Mouse (Mus musculus): Measurements from ENCODE around the gene Akap2.

Gene Akap2

GRCm38 (mm10) chr4:57866990-57867389 lies 149.5 kb downstream of the Akap2 start:
- no peak for TF ChIP-seq GATA4 (IDR thresholded peaks at IDR 0.05; ENCODE audit: insufficient replicate concordance, low read length)

- no peak for TF ChIP-seq GATA4 (IDR thresholded peaks at IDR 0.05; ENCODE audit: insufficient replicate concordance, low read length)
These were observed 150.0 kb downstream of the Akap2 start for GRCm38 (mm10) chr4:57867454-57867853.

DNA sequence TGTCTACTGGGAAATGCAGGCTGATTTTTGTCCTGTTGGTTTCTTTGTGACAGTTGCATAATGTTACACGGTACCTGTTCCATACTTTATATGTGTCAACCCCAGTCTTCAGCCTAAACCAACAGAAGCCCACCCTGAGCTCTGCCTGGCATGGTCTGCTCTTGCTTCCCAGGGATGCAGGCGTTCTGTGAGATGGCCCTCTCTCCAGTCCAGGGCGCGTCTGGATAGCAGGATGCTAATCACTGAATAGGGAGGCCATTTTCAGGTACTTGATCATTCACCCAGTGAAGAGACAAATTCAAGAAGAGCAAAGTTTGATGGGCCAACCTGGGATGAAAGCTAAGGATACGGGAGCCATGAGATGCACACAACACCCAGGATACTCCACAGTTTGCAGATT lies 161.7 kb downstream of the Akap2 start:
- TF ChIP-seq GATA4 (IDR thresholded peaks at IDR 0.05; ENCODE audit: insufficient replicate concordance, low read length): no peak

GRCm38 (mm10) chr4:57879804-57880357 lies 162.4 kb downstream of the Akap2 start:
- no peak for TF ChIP-seq GATA4 (IDR thresholded peaks at IDR 0.05; ENCODE audit: insufficient replicate concordance, low read length)

- no peak for TF ChIP-seq GATA4 (IDR thresholded peaks at IDR 0.05; ENCODE audit: insufficient replicate concordance, low read length)
These were observed 166.3 kb downstream of the Akap2 start for GRCm38 (mm10) chr4:57883520-57884421.

DNA sequence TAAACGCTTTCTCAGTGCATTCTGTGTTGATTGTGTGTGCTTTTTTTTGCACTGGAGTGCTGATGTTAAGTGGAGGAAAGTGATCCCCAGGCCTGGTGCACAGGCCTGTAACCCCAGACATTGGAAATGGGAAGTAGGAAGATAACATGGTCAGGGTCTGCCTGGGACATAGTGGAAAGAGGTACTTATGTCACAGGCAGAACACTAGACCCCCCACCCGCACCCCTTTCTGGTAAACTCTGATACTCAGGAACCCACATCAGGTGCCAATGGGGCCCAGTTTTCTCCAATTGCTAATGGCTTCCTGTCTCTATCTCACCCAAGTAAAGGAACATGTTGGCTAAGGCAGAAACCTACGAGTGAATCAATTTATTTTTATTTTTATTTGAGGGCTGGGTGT lies 167.1 kb downstream of the Akap2 start:
- TF ChIP-seq GATA4 (IDR thresholded peaks at IDR 0.05; ENCODE audit: insufficient replicate concordance, low read length): no peak

DNA sequence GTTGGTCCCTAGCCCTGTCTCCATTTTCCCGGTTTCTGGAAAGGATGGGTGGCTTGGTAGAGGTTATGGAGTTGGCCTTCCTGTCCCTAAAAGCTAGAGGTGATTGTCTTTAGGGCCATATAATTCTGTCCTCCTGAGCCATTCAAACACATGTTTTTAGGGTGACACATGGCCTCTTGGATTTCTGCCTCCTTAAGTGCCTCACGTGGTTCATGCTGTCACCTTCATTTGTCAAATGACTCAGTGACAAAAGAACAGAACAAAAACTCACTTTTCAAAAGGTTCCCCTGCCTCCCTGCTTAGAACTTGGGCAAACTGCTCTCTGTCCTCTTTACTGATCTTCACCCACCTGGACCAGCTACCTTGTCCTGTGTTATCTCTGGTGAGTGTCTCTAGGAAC lies 167.7 kb downstream of the Akap2 start:
- TF ChIP-seq GATA4 (IDR thresholded peaks at IDR 0.05; ENCODE audit: insufficient replicate concordance, low read length): no peak

DNA sequence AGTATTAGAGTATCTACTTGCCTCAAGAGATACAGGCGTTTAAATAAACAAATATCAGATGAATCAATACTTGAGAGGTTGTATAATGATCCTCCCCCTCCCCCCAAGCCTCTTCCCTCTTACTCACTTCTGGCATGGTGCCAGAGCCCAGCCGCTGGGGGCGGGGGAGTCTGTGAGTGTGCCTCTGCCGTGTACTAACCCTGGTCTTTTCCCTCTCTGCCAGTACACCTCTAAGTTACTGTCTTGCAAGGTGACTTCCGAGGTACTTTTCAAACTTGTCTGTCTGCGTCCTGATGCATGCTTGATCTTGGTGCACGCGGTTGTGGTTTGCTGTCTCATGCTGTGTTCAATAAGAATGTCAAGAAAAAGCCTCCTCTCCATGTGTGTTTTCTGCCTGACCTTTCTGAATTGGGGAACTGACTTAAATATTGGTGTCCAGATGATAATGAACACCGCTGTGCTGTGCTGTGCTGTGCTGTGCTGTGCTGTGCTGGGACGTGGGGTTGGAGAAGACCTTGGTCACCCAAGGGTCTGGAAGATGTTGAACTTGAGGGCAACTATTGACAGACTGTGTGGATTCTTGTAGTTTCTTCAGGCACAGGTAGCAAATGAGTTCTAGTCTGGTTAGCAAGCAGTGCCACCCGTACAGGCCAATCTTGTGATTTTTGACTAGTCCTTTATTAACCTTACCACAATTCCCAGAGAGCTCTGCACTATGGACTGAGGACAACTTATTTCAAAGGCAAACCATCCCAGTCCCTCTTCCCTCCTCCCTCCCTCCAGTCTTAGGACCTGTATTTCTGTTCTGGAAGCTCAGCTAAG lies 168.8 kb downstream of the Akap2 start:
- no peak for TF ChIP-seq GATA4 (IDR thresholded peaks at IDR 0.05; ENCODE audit: insufficient replicate concordance, low read length)

GRCm38 (mm10) chr4:57886888-57887230 lies 169.4 kb downstream of the Akap2 start:
- TF ChIP-seq GATA4 (IDR thresholded peaks at IDR 0.05; ENCODE audit: insufficient replicate concordance, low read length): no peak

- no peak for TF ChIP-seq GATA4 (IDR thresholded peaks at IDR 0.05; ENCODE audit: insufficient replicate concordance, low read length)
These were observed 170.8 kb downstream of the Akap2 start for GRCm38 (mm10) chr4:57888246-57888645.

DNA sequence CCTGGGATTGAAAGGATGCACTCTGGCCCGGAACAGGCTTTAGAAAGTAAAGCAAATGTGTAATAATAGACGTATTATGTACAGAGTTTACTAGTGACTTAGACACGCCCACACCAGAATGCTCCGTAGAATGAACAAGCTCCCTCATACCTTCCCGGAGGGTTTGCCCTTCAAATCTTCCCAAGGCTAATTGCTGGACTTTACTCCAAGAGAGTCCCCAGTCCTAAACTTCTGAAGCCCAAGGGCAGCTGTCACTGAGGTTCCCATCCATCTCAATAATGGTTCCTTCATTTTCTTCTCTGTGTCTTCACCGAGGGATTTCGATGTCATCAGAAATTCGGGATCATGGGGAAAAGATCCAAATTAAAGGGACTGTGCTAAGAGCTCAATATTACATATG lies 172.3 kb downstream of the Akap2 start:
- TF ChIP-seq GATA4 (IDR thresholded peaks at IDR 0.05; ENCODE audit: insufficient replicate concordance, low read length): no peak

GRCm38 (mm10) chr4:57892001-57892586 lies 174.6 kb downstream of the Akap2 start:
- TF ChIP-seq GATA4 (IDR thresholded peaks at IDR 0.05; ENCODE audit: insufficient replicate concordance, low read length): no peak

GRCm38 (mm10) chr4:57895140-57895539 lies 177.7 kb downstream of the Akap2 start:
- no peak for TF ChIP-seq GATA4 (IDR thresholded peaks at IDR 0.05; ENCODE audit: insufficient replicate concordance, low read length)

GRCm38 (mm10) chr4:57895902-57896301 lies 178.4 kb downstream of the Akap2 start:
- no peak for TF ChIP-seq GATA4 (IDR thresholded peaks at IDR 0.05; ENCODE audit: insufficient replicate concordance, low read length)

GRCm38 (mm10) chr4:57896631-57897030 lies 179.2 kb downstream of the Akap2 start:
- no peak for TF ChIP-seq GATA4 (IDR thresholded peaks at IDR 0.05; ENCODE audit: insufficient replicate concordance, low read length)
